Mouse (Mus musculus) liver, embryonic 18 days (tissue): Measurements from ENCODE around the gene Nubp1. TPM values are rescaled to one million over a fixed set of nuclear protein-coding genes. Genes with fewer than 3 reads are reported as not detected.

Source experiments
- polyA plus RNA-seq: library from polyadenylated mRNA; depleted of rRNA; stranded (reverse); fragments of >200 nt; gene quantifications from 2 replicates; pipeline ENCODE4 v1.2.3, GENCODE M21; 2012; rRNA removed

The Nubp1 gene
- polyA plus RNA-seq: 13.0 and 13.8 TPM in 2 replicates

DNA sequence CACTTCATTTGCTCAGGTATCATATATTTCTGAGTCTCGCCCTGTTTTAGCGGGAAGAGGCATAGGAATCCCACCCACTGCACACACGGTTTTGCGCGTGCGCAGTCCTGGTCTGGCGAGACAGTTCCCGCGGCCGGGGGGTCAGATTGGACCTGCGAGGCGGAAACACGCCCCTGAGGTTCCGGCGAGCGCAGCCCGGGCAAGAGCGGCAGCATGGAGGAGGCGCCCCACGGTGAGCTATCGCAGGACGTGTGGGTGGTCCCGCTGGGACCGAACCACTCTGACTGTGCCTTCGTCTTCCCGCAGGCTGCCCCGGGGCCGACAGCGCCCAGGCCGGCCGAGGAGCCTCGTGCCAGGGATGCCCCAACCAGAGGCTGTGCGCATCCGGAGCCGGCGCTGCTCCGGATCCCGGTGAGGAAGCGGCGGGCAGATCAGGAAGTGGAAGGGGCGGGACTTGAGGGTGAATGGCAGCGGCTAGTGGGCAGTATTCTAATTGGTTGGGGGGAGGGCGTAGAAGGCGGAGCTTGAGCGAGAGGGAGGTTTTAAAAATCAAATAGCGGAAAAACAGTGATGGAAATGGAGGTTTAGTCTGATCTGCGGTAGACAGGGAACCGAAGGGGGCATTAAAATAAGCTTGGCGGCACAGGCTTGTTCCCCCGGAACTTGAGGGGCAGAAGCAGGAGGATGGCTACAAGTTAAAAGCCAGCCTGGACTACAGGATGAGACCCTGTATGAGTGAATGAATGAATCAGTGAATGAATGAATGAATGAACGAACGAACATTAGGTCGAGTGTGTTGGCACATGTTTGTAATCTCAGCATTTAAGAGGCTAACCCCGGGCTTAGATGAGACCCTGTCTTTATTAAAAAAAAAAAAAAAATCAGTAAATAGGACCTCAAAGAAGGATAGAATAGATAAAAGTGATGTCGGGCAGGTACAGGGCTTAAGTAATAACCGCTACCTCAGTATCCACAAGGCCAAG lies at the start of gene Nubp1:
Nubp1 (plus strand) TSS at position 185 of the 983 bp plus-strand sequence.

DNA sequence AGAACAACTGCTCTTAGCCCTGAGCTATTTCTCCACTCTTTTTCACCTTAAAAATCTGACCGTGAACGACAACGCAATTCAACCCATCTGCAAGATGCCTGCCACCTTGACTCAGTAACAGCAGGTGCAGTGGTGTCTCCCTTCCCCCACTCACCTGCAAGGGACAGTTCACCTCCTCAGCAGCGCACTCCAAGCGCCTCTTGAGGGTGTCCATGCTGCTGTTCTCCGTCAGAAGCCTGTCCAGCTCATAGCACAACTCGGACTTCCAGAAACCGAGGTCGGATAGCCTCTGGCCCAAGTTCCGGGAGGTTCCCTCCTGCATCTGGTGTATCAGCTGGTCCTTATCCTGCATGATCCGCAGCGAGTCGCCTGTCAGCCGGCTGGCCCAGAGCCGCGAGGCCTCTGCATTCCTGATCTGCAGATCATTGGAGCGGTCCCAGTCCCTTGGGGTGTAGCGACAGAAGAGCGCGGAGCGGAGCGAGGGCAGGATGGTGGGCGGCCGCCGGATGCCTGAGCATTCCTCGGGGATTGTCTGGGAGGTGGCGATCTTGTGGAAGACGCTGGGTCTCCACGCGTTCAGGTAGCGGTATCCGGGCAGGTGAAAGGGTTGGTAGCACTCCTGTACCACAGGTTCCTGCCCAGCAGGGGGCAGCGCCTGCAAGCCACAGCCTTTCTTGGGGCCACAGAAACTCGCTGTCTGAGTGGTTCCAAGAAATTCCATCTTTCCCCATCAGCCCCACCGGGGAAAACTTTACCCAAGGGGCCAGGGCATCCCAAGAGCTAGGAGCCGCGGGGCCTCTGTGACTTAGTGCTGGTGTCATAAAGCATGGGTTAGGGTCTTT lies 16.8 kb upstream of the Nubp1 start, which contains the start of gene Tekt5:
Tekt5 (minus strand) TSS at position 792 of the 842 bp plus-strand sequence.

DNA sequence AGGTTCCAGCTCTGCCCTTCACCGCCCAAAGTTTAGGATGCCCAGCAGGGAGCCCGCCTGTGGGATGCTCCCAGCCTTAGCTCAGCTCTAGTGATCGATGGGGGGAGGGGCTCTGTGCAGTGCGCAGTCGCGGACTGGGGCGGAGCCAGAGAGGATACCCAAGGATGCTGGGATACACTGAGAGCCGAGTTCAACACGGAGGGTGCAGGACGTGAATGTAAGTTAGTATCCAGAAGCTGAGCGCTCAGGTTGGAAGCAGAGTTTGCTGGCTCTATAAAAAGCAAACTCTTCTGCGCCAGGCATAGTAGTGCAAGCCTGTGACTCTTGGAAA lies 35.5 kb downstream of the Nubp1 start, which contains the start of gene Tvp23a:
Tvp23a (minus strand) TSS at position 99 of the 331 bp plus-strand sequence.

Other genes with a start within 250 kb of the Nubp1 start
- gene Rpl39l, start 241.7 kb upstream of the Nubp1 start, polyA plus RNA-seq: 0.08 and 0.60 TPM in 2 replicates
- gene Atf7ip2, start 219.2 kb upstream of the Nubp1 start, polyA plus RNA-seq: 0.03 and 0.05 TPM in 2 replicates
- gene Emp2, start 98.0 kb upstream of the Nubp1 start, polyA plus RNA-seq: 3.8 and 4.3 TPM in 2 replicates
- gene Tekt5, start 16.5 kb upstream of the Nubp1 start, polyA plus RNA-seq: 0.05 and 0.13 TPM in 2 replicates
- 0.20 TPM in 2 replicates for gene Tvp23a, start 35.4 kb downstream of the Nubp1 start, polyA plus RNA-seq
- gene Ciita, start 68.1 kb downstream of the Nubp1 start, polyA plus RNA-seq: 0.12 TPM in 2 replicates
- 4.8 and 4.9 TPM in 2 replicates for gene Dexi, start 131.1 kb downstream of the Nubp1 start, polyA plus RNA-seq
- gene Clec16a, start 133.4 kb downstream of the Nubp1 start, polyA plus RNA-seq: 2.8 and 4.0 TPM in 2 replicates